Mouse (Mus musculus): ENCODE measurements around the gene Acss2.

DNA sequence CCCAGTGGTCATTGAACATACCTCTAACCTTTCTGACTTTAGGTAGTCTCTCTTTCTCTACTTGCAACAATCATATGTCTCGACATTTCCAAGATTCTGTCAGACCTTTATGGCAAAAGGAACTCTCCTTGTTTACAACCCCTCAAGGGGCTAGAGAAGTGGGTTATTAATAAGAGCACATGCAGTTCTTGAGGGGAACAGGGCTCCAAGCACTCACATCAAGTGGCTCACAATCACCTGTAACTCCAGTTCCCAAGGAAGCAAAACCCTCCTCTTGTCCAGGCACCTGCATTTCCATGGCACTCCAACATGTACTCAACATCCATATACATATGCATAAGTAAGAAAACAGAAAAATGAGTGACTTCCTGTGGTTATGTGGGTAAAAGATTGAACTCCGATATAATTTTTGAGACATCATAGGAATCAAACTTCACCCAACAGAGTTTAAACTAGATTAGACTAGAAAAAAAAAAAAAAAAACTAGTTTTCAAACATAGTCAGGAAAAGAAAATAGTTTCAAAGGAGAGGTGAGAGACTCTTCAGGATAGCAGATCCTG, 36.8 kb downstream of the Acss2 start:
- no peak for TF ChIP-seq CTCF (IDR thresholded peaks at IDR 0.05)
- TF ChIP-seq EP300 (IDR thresholded peaks at IDR 0.05), result peak; percentile 39; the same call in 1 of the 2 replicates

All from lung, postnatal 0 days (tissue).